Mouse (Mus musculus): ENCODE measurements around the gene Gm3233.
"Not testable (repeated sequence)": the region's sequence is repeated elsewhere in the genome, so short reads cannot be mapped to it uniquely, and the experiment has no call there.

DNA sequence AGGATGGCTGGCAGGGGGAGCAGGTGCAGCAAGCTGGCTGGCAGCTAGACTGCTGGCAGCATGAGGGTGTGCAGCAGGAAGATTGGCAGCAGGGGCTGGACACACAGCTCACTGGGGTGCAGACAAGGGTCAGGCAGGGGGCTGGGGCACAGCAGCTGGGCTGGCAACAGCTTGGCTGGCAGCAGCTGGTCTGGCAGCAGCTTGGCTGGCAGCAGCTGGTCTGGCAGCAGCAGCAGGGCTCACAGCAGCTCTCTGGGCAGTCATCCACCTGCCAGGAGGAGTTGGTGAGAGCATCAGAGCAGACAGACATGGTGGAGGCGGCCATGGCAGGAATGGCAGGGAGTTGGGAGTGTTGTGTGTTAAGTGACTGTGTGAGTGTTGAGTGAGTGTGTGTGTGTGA lies 28.4 kb upstream of the Gm3233 start, which contains the start of gene Gm7137:
- TF ChIP-seq CTCF, EP300 (IDR thresholded peaks at IDR 0.05; ENCODE audit: low read depth): not testable (repeated sequence)
